Comparison of ENCODE assay signal across 7 mouse cellular contexts in genomic region chr8:121673917-121674316, GRCm38 (mm10). TPM values are rescaled to one million over a fixed set of nuclear protein-coding genes. Genes with fewer than 3 reads are reported as not detected.
DNase-seq lines count a peak whose midpoint lies in the region; ATAC-seq and TF ChIP-seq lines count a peak whose summit lies in the region.

No protein-coding gene starts in this region.

- no peaks in the 10 kb centered on the region for H3K27me3 ChIP-seq in hindbrain, embryonic 16.5 days (replicated peaks; ENCODE audit: control insufficient read depth, insufficient read depth, low read length)
- no peaks in the 10 kb centered on the region for H3K27me3 ChIP-seq in neural tube, embryonic 15.5 days (replicated peaks)

- no peaks in the 10 kb centered on the region for H3K36me3 ChIP-seq in hindbrain, embryonic 16.5 days (ENCODE audit: control insufficient read depth, insufficient read depth, low read length)
- H3K36me3 ChIP-seq in neural tube, embryonic 15.5 days, result no peaks in the 10 kb centered on the region

- peak; percentile 68 for DNase-seq in left cerebral cortex, adult 11 months (ENCODE audit: low spot score)
- DNase-seq in left cerebral cortex, adult 18-20 months (ENCODE audit: low spot score in 2 of 2), result no peak
- peak; percentile 84 for DNase-seq in brain, embryonic 14.5 days (ENCODE audit: low read depth)
- no peak for DNase-seq in spleen, adult 18-20 months
- DNase-seq in heart, adult 18-20 months, result no peak

- H3K4me3 ChIP-seq in hindbrain, embryonic 16.5 days (ENCODE audit: low read length), result no peak overlapping the region
- H3K4me3 ChIP-seq in neural tube, embryonic 15.5 days (replicated peaks), result no peak overlapping the region

- TF ChIP-seq CTCF in brain, embryonic 14.5 days (IDR thresholded peaks at IDR 0.05; ENCODE audit: borderline replicate concordance, extremely low read depth, insufficient read depth, insufficient read length), result no peak

- H3K4me1 ChIP-seq in hindbrain, embryonic 16.5 days (ENCODE audit: control insufficient read depth, insufficient read depth, low read depth, low read length), result peaks cover 4% of the 10 kb centered on the region
- H3K4me1 ChIP-seq in neural tube, embryonic 15.5 days, result peaks cover 5% of the 10 kb centered on the region

- WGBS in hindbrain, embryonic 16.5 days, result 66% methylated on average over 5 of the region's 5 CpGs
- 73% methylated on average over 5 of the region's 5 CpGs for WGBS in neural tube, embryonic 15.5 days

- no peak overlapping the region for H3K9ac ChIP-seq in hindbrain, embryonic 16.5 days (ENCODE audit: low read depth, low read length)
- no peak overlapping the region for H3K9ac ChIP-seq in neural tube, embryonic 15.5 days (replicated peaks)

- ATAC-seq in hindbrain, embryonic 16.5 days, result peak; percentile 88
- ATAC-seq in neural tube, embryonic 15.5 days (ENCODE audit: low FRiP score), result peak; percentile 89

- no peak overlapping the region for H3K27ac ChIP-seq in hindbrain, embryonic 16.5 days (ENCODE audit: low read depth, low read length)
- peak overlapping the region; percentile 69 for H3K27ac ChIP-seq in neural tube, embryonic 15.5 days (replicated peaks)

- no peaks in the 10 kb centered on the region for H3K9me3 ChIP-seq in hindbrain, embryonic 16.5 days (ENCODE audit: control insufficient read depth, low read length)
- H3K9me3 ChIP-seq in neural tube, embryonic 15.5 days (replicated peaks), result no peaks in the 10 kb centered on the region

- H3K4me2 ChIP-seq in hindbrain, embryonic 16.5 days (ENCODE audit: low read length), result no peak overlapping the region
- H3K4me2 ChIP-seq in neural tube, embryonic 15.5 days, result no peak overlapping the region

- TF ChIP-seq POLR2A in brain, embryonic 14.5 days (IDR thresholded peaks at IDR 0.05; ENCODE audit: borderline replicate concordance, extremely low read depth, insufficient read depth, insufficient read length, poor library complexity, severe bottlenecking), result no peak

RNA-seq across cellular contexts. Expression of gene Zcchc14, which starts 21.2 kb away (rescaled TPM):
- 10 to 100 TPM; 63.2 to 68.7 TPM for total RNA-seq in left cerebral cortex, adult 18-20 months (2021)
- 66.6 and 84.4 TPM in 2 replicates for polyA plus RNA-seq in brain, embryonic 14.5 days (2012; rRNA removed)
- polyA plus RNA-seq in hindbrain, embryonic 16.5 days (2015; fragmentation: Nextera tagmentation; extraction: Ambion mirVana), result 19.3 and 20.9 TPM in 2 replicates
- 16.7 and 21.3 TPM in 2 replicates for polyA plus RNA-seq in neural tube, embryonic 15.5 days (2015; fragmentation: Nextera tagmentation; extraction: Ambion mirVana)
- 10 to 100 TPM; 23.3 to 26.5 TPM for total RNA-seq in heart, adult 18-20 months (2021)

RNA-seq across cellular contexts. Expression of gene Jph3, which starts 55.5 kb away (rescaled TPM):
- 100 to 1,000 TPM; 271 to 301 TPM for total RNA-seq in left cerebral cortex, adult 18-20 months (2021)
- 28.7 and 57.2 TPM in 2 replicates for polyA plus RNA-seq in brain, embryonic 14.5 days (2012; rRNA removed)
- polyA plus RNA-seq in hindbrain, embryonic 16.5 days (2015; fragmentation: Nextera tagmentation; extraction: Ambion mirVana), result 106 and 118 TPM in 2 replicates
- polyA plus RNA-seq in neural tube, embryonic 15.5 days (2015; fragmentation: Nextera tagmentation; extraction: Ambion mirVana), result 107 and 133 TPM in 2 replicates
- total RNA-seq in heart, adult 18-20 months (2021), result under 1 TPM in 1 of 2 experiments, not detected in 1; 0.12 TPM

Comparison
In these comparisons a context has a peak if more than half of its experiments do, and no peak if none do; other contexts are left out.
1. DNase-seq: peak in left cerebral cortex, adult 11 months (single experiment) and brain, embryonic 14.5 days (single experiment); none in left cerebral cortex, adult 18-20 months (0 of 2), spleen, adult 18-20 months (0 of 2) and heart, adult 18-20 months (0 of 2).